Mouse (Mus musculus): ENCODE results near the gene Ptp4a2. TPM values are rescaled to one million over a fixed set of nuclear protein-coding genes. Genes with fewer than 3 reads are reported as not detected.

The Ptp4a2 gene
- 66.3 and 75.8 TPM in 2 replicates for polyA plus RNA-seq (2012)

GRCm38 (mm10) chr4:129810798-129811604, at the start of gene Ptp4a2:
Gene Ptp4a2 (plus strand): TSS chr4:129811219.

Other genes with a start within 250 kb of the Ptp4a2 start
- gene Lck, start 237.6 kb upstream of the Ptp4a2 start, polyA plus RNA-seq (2012): 6.4 and 7.9 TPM in 2 replicates
- not detected in 2 replicates for gene Fam167b, start 232.7 kb upstream of the Ptp4a2 start, polyA plus RNA-seq (2012)
- gene Eif3i, start 210.6 kb upstream of the Ptp4a2 start, polyA plus RNA-seq (2012): 131 and 152 TPM in 2 replicates
- gene Tmem234, start 210.6 kb upstream of the Ptp4a2 start, polyA plus RNA-seq (2012): 186 and 194 TPM in 2 replicates
- gene Dcdc2b, start 197.0 kb upstream of the Ptp4a2 start, polyA plus RNA-seq (2012): 1.2 and 3.3 TPM in 2 replicates
- gene Iqcc, start 192.1 kb upstream of the Ptp4a2 start, polyA plus RNA-seq (2012): 2.2 and 6.9 TPM in 2 replicates
- gene Ccdc28b, start 187.3 kb upstream of the Ptp4a2 start, polyA plus RNA-seq (2012): 38.4 and 40.8 TPM in 2 replicates
- 53.0 and 92.0 TPM in 2 replicates for gene Txlna, start 170.2 kb upstream of the Ptp4a2 start, polyA plus RNA-seq (2012)
- gene Kpna6, start 138.5 kb upstream of the Ptp4a2 start, polyA plus RNA-seq (2012): 11.6 and 17.3 TPM in 2 replicates
- 52.7 and 54.5 TPM in 2 replicates for gene Tmem39b, start 114.4 kb upstream of the Ptp4a2 start, polyA plus RNA-seq (2012)
- gene Khdrbs1, start 68.9 kb upstream of the Ptp4a2 start, polyA plus RNA-seq (2012): 237 and 238 TPM in 2 replicates
- 0.63 and 0.65 TPM in 2 replicates for gene Spocd1, start 118.0 kb downstream of the Ptp4a2 start, polyA plus RNA-seq (2012)
- gene Adgrb2, start 173.7 kb downstream of the Ptp4a2 start, polyA plus RNA-seq (2012): 2.0 and 2.4 TPM in 2 replicates
- gene Col16a1, start 236.6 kb downstream of the Ptp4a2 start, polyA plus RNA-seq (2012): 4.6 and 11.7 TPM in 2 replicates